Mouse (Mus musculus) kidney, adult 2 months (tissue): ENCODE measurements at regions not wholly inside any gene's neighbourhood (a gene's known extent, or its start where the extent isn't known, plus 50 kb on each side); places are given as distances from the start of the nearest gene placed in this dataset.

Source experiments
- CTCF ChIP-seq: fragments of 200-500 bp; conservative IDR thresholded peaks from 2 replicates; pipeline ENCODE4 v1.5.1; 2011; ENCODE audit warnings: low read depth, mild to moderate bottlenecking, control low read depth, low read length, moderate library complexity, mixed read lengths; ENCODE audit not compliant: insufficient read depth, insufficient read length
- POLR2A ChIP-seq: fragments of 200-500 bp; IDR thresholded peaks from one replicate; pipeline ENCODE4 v1.6.1; 2011; ENCODE audit warnings: low read depth, low read length, control low read depth

DNA sequence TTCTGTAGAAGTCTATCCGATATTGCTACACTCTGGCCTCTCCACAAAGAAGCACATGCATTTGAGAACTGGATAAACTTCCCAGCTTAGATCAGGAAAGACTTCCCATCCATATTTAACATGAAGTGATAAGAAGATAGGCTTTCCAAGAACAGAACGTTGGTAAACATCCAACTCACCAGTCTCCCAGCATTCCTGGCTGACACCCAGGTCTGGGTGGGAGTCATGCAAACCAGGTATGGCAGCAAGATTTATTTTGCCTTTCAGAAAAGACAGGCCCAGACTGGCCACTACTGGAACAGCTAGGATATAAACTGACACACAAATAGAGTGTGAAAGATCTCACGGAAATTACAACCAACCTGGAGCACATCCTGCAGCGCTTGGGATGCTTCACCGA, 459.6 kb downstream of the Psat1 start:
- no peak for TF ChIP-seq CTCF
- no peak for TF ChIP-seq POLR2A
